Mouse (Mus musculus): ENCODE data around the gene Tagln2. TPM values are rescaled to one million over a fixed set of nuclear protein-coding genes. Genes with fewer than 3 reads are reported as not detected.

The Tagln2 gene
- 112 and 131 TPM in 2 replicates for total RNA-seq (2012; rRNA removed)

DNA sequence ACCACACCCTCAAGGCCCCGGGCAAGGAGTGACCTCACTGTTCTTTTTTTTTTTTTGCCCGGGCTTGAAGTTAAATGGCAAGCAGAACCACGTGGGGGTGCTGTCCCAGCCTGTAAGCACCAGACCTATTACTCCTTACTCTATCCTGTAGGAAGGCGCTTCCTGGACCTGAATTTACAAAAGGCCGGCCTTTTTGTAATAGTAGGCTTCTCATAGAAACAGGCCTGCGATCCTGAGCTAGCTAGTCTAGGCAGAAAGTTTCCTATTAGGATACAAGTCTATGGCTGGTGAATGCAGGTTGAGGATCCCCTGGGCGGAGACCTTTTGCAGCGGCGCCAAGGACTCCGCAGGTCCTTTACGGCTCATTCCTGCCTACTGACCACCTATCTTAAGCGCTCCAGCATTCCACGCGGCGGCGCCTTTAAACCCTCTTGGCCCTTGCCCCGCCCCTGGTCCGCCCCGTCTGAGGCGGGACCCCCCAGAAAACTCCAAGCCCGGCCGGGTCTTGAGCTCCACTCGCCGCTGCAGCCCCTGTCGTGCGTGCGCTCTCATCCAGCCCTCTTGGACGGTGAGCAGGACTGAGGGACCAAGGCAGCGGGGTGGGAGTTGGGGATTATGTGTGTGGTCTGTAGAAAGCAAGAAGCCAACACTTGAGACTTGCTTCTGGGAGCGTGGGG is at the start of gene Tagln2:
Gene Tagln2, plus strand, starts transcription at position 283 of the 677 bp plus-strand sequence.
- no peaks in the 10 kb centered on the region for H3K9me3 ChIP-seq (ENCODE audit: control insufficient read depth, insufficient read depth, low read depth, low read length)
- TF ChIP-seq CHD2 (IDR thresholded peaks at IDR 0.05; ENCODE audit: low read depth, low read length) (no peak), ZNF384 (IDR thresholded peaks at IDR 0.05; ENCODE audit: low read depth, low read length) (peak; percentile 98)
- peaks cover 12 to 36% of the 10 kb centered on the region in 2 experiments; a peak in 3 of 4 replicates for H3K4me1 ChIP-seq (ENCODE audit: control insufficient read depth in 2 of 2, insufficient read depth in 2 of 2, low read length in 2 of 2, poor library complexity in 1 of 2)
- peak within 1 kb of the TSS; percentile 77 to 89 for H3K4me3 ChIP-seq (ENCODE audit: insufficient read depth in 1 of 2, low read depth in 1 of 2, low read length in 2 of 2, poor library complexity in 1 of 2, severe bottlenecking in 1 of 2)
- DNase-seq (ENCODE audit: low read depth, low spot score), result peak; percentile 72
- H3K36me3 ChIP-seq (ENCODE audit: control insufficient read depth, insufficient read depth, low read length, poor library complexity, severe bottlenecking), result peaks cover 26% of the 10 kb centered on the region
- in situ Hi-C loops (cut with MboI; ENCODE audit: low sequenced_read_pairs in 2 of 2, unreplicated experiment in 2 of 2), result no loop called here
- peak within 1 kb of the TSS; percentile 77 for H3K9ac ChIP-seq (ENCODE audit: insufficient read depth, low read depth, low read length, poor library complexity, severe bottlenecking)
- 0 out of 2 replicates have a peak within 1 kb of the TSS, but pooled peaks have one; percentile 9 for H3K27ac ChIP-seq (ENCODE audit: insufficient read depth, low read depth, low read length, poor library complexity, severe bottlenecking)

DNA sequence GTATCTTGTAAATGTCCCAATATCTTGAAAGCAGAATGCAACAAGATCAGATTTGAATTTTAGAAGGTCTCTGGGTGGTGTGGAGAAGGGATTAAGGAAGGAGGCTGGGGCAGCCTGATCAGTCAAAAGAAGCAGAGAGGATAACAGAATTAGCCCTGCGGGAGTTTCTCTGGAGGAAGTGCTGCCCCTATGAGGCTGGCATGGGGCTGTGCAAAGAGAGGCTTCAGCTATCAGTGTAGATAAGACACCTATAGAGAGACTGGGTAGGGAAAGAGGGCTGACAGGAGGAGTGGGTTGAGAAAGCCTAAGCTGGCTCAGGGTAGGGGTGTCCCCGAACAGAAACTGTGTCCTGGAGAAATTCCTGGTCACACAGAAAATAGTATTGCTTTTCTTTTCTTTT is 49.6 kb upstream of the Tagln2 start:
- Histone ChIP-seq H3K36me3 (ENCODE audit: control insufficient read depth, insufficient read depth, low read length, poor library complexity, severe bottlenecking) (no peaks in the 10 kb centered on the region), H3K9me3 (ENCODE audit: control insufficient read depth, insufficient read depth, low read depth, low read length) (no peaks in the 10 kb centered on the region), H3K27ac (ENCODE audit: insufficient read depth, low read depth, low read length, poor library complexity, severe bottlenecking) (no peak overlapping the region), H3K4me3 (ENCODE audit: insufficient read depth in 1 of 2, low read depth in 1 of 2, low read length in 2 of 2, poor library complexity in 1 of 2, severe bottlenecking in 1 of 2) (no peak overlapping the region), H3K9ac (ENCODE audit: insufficient read depth, low read depth, low read length, poor library complexity, severe bottlenecking) (no peak overlapping the region), H3K4me1 (ENCODE audit: control insufficient read depth in 2 of 2, insufficient read depth in 2 of 2, low read length in 2 of 2, poor library complexity in 1 of 2) (peaks cover 2 to 5% of the 10 kb centered on the region in 2 experiments; a peak in 2 of 4 replicates)
- no peak for TF ChIP-seq MAFK (IDR thresholded peaks at IDR 0.05; ENCODE audit: insufficient read depth, low read depth, low read length)
- TF ChIP-seq ZNF384 (IDR thresholded peaks at IDR 0.05; ENCODE audit: low read depth, low read length), result no peak
- no peak for TF ChIP-seq CHD2 (IDR thresholded peaks at IDR 0.05; ENCODE audit: low read depth, low read length)
- TF ChIP-seq ZC3H11A (IDR thresholded peaks at IDR 0.05; ENCODE audit: borderline replicate concordance, low read depth, low read length), result no peak
- TF ChIP-seq HCFC1 (IDR thresholded peaks at IDR 0.05; ENCODE audit: borderline replicate concordance, insufficient read depth, low read length), result no peak
- no peak for DNase-seq (ENCODE audit: low read depth, low spot score)
- in situ Hi-C loops (cut with MboI; ENCODE audit: low sequenced_read_pairs in 2 of 2, unreplicated experiment in 2 of 2), result no loop called here

DNA sequence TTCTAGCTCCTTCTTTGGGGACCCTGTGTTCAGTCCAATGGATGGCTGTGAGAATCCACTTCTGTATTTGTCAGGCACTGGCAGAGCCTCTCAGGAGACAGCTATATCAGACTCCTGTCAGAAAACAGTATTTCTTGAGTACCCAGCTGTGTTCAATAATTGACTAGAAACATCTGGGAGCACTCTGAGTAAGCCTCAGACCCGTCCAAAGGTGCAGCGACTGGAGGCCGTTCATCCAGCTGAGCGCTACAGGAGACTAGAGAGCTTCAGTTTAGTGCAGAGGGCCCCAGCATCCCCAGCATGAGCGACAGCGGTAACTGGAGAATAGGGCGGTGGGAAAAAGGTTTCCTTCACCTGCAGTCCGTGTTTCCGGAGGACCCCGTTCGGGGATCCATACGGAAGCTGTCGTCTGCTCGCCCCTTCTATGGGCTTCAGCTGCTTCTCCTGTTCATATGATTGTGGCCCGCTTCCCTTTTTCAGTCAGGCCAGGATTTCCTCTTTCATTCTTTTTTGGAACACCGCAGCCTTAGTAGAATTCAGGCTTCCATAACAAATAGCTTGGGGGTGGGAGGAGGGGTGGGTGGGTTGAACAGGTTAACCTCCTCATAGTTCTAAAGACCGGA is 48.9 kb upstream of the Tagln2 start:
- Histone ChIP-seq H3K9me3 (ENCODE audit: control insufficient read depth, insufficient read depth, low read depth, low read length) (no peaks in the 10 kb centered on the region), H3K4me3 (ENCODE audit: insufficient read depth in 1 of 2, low read depth in 1 of 2, low read length in 2 of 2, poor library complexity in 1 of 2, severe bottlenecking in 1 of 2) (peak overlapping the region in 1 of 2 experiments; percentile 28; a peak in 1 of 4 replicates), H3K27ac (ENCODE audit: insufficient read depth, low read depth, low read length, poor library complexity, severe bottlenecking) (no peak overlapping the region), H3K36me3 (ENCODE audit: control insufficient read depth, insufficient read depth, low read length, poor library complexity, severe bottlenecking) (no peaks in the 10 kb centered on the region), H3K4me1 (ENCODE audit: control insufficient read depth in 2 of 2, insufficient read depth in 2 of 2, low read length in 2 of 2, poor library complexity in 1 of 2) (peaks cover 3 to 7% of the 10 kb centered on the region in 2 experiments; a peak in 3 of 4 replicates), H3K9ac (ENCODE audit: insufficient read depth, low read depth, low read length, poor library complexity, severe bottlenecking) (no peak overlapping the region)
- in situ Hi-C loops (cut with MboI; ENCODE audit: low sequenced_read_pairs in 2 of 2, unreplicated experiment in 2 of 2), result no loop called here
- no peak for TF ChIP-seq CHD2 (IDR thresholded peaks at IDR 0.05; ENCODE audit: low read depth, low read length)
- no peak for TF ChIP-seq ZNF384 (IDR thresholded peaks at IDR 0.05; ENCODE audit: low read depth, low read length)
- TF ChIP-seq MAFK (IDR thresholded peaks at IDR 0.05; ENCODE audit: insufficient read depth, low read depth, low read length), result no peak
- TF ChIP-seq ZC3H11A (IDR thresholded peaks at IDR 0.05; ENCODE audit: borderline replicate concordance, low read depth, low read length), result no peak
- TF ChIP-seq HCFC1 (IDR thresholded peaks at IDR 0.05; ENCODE audit: borderline replicate concordance, insufficient read depth, low read length), result no peak
- no peak for DNase-seq (ENCODE audit: low read depth, low spot score)

DNA sequence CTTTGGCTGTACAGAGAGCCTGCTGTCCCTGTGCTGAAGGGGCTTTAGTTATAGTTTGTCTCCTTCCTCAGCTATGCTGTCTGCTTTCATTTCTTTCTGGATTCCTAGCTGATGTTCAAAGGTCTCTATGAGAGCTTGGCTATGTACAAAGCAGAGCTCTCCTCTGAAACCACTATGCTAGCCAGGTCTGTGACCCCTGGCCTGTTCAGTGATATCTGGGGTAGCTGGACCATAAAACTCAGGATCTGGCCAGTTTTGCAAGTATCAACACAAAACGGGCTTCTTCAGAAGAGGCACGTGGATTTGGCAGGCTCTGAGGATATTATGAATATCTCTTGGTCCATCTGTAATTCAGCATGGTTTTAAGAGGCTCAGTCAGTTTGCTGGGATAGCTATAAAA is 46.9 kb upstream of the Tagln2 start:
- no peak for TF ChIP-seq CHD2 (IDR thresholded peaks at IDR 0.05; ENCODE audit: low read depth, low read length)
- no peak for TF ChIP-seq ZNF384 (IDR thresholded peaks at IDR 0.05; ENCODE audit: low read depth, low read length)
- no peak for TF ChIP-seq MAFK (IDR thresholded peaks at IDR 0.05; ENCODE audit: insufficient read depth, low read depth, low read length)
- TF ChIP-seq ZC3H11A (IDR thresholded peaks at IDR 0.05; ENCODE audit: borderline replicate concordance, low read depth, low read length), result no peak
- TF ChIP-seq HCFC1 (IDR thresholded peaks at IDR 0.05; ENCODE audit: borderline replicate concordance, insufficient read depth, low read length), result no peak
- H3K4me1 ChIP-seq (ENCODE audit: control insufficient read depth in 2 of 2, insufficient read depth in 2 of 2, low read length in 2 of 2, poor library complexity in 1 of 2), result peaks cover 5 to 11% of the 10 kb centered on the region in 2 experiments; a peak in 3 of 4 replicates
- no peak overlapping the region for H3K4me3 ChIP-seq (ENCODE audit: insufficient read depth in 1 of 2, low read depth in 1 of 2, low read length in 2 of 2, poor library complexity in 1 of 2, severe bottlenecking in 1 of 2)
- H3K9me3 ChIP-seq (ENCODE audit: control insufficient read depth, insufficient read depth, low read depth, low read length), result no peaks in the 10 kb centered on the region
- H3K9ac ChIP-seq (ENCODE audit: insufficient read depth, low read depth, low read length, poor library complexity, severe bottlenecking), result no peak overlapping the region
- DNase-seq (ENCODE audit: low read depth, low spot score), result no peak
- no peaks in the 10 kb centered on the region for H3K36me3 ChIP-seq (ENCODE audit: control insufficient read depth, insufficient read depth, low read length, poor library complexity, severe bottlenecking)
- no peak overlapping the region for H3K27ac ChIP-seq (ENCODE audit: insufficient read depth, low read depth, low read length, poor library complexity, severe bottlenecking)
- in situ Hi-C loops (cut with MboI; ENCODE audit: low sequenced_read_pairs in 2 of 2, unreplicated experiment in 2 of 2), result no loop called here

Data from ES-E14 (cell line).